Mouse (Mus musculus): ENCODE data around the gene Metap2.

GRCm38 (mm10) chr10:93944241-93944640, 47.3 kb upstream of the Metap2 start:
- TF ChIP-seq POLR2A (IDR thresholded peaks at IDR 0.05; ENCODE audit: borderline replicate concordance, low read depth, low read length) = no peak
- TF ChIP-seq CTCF (IDR thresholded peaks at IDR 0.05; ENCODE audit: low read depth, low read length) = no peak
